Mouse (Mus musculus): ENCODE data around the gene Clstn2.

- TF ChIP-seq CTCF (IDR thresholded peaks at IDR 0.05; ENCODE audit: low read depth) (no peak), EP300 (IDR thresholded peaks at IDR 0.05; ENCODE audit: low read depth) (no peak)
Measured at GRCm38 (mm10) chr9:97672224-97672623, 360.8 kb downstream of the Clstn2 start.

All from heart, postnatal 0 days (tissue).